Mouse (Mus musculus) spleen, postnatal 14 days (tissue): ENCODE results near the gene Lhx5.

Experiments used
- DNase-seq, 2 experiments: peaks; one replicate each; pipeline ENCODE4 v3.0.0; 2021 to 2022; ENCODE audit warnings: low spot score in 2 of 2

Gene Lhx5

GRCm38 (mm10) chr5:120431649-120432485, at the start of gene Lhx5:
Lhx5 (plus strand) TSS chr5:120431699.
- no peak for DNase-seq

GRCm38 (mm10) chr5:120386361-120386760, 45.1 kb upstream of the Lhx5 start:
- DNase-seq = no peak

GRCm38 (mm10) chr5:120388765-120389164, 42.7 kb upstream of the Lhx5 start:
- no peak for DNase-seq

- DNase-seq = no peak
Observed at GRCm38 (mm10) chr5:120389973-120390372, 41.5 kb upstream of the Lhx5 start.

GRCm38 (mm10) chr5:120393871-120394667, 37.4 kb upstream of the Lhx5 start:
- no peak for DNase-seq

GRCm38 (mm10) chr5:120397988-120398387, 33.5 kb upstream of the Lhx5 start:
- no peak for DNase-seq

GRCm38 (mm10) chr5:120404831-120405591, 26.5 kb upstream of the Lhx5 start:
- DNase-seq = no peak

- no peak for DNase-seq
Observed at GRCm38 (mm10) chr5:120408933-120409332, 22.6 kb upstream of the Lhx5 start.

- no peak for DNase-seq
Observed at GRCm38 (mm10) chr5:120409385-120410378, 21.8 kb upstream of the Lhx5 start.

- no peak for DNase-seq
Observed at GRCm38 (mm10) chr5:120413436-120413835, 18.1 kb upstream of the Lhx5 start.

GRCm38 (mm10) chr5:120420106-120420505, 11.4 kb upstream of the Lhx5 start:
- DNase-seq = no peak

GRCm38 (mm10) chr5:120424039-120424438, 7.5 kb upstream of the Lhx5 start:
- peak in 1 of 2 experiments; percentile 21 for DNase-seq

- no peak for DNase-seq
Observed at GRCm38 (mm10) chr5:120424657-120425056, 6.8 kb upstream of the Lhx5 start.

- DNase-seq = no peak
Observed at GRCm38 (mm10) chr5:120425711-120426110, 5.8 kb upstream of the Lhx5 start.

GRCm38 (mm10) chr5:120426572-120426971, 4.9 kb upstream of the Lhx5 start:
- DNase-seq = no peak

- DNase-seq = no peak
Observed at GRCm38 (mm10) chr5:120427451-120427938, 4.0 kb upstream of the Lhx5 start.

GRCm38 (mm10) chr5:120428189-120428838, 3.2 kb upstream of the Lhx5 start:
- no peak for DNase-seq

- no peak for DNase-seq
Observed at GRCm38 (mm10) chr5:120428990-120429389, 2.5 kb upstream of the Lhx5 start.

- DNase-seq = no peak
Observed at GRCm38 (mm10) chr5:120429692-120430091, 1.8 kb upstream of the Lhx5 start.

GRCm38 (mm10) chr5:120431001-120431583, 407 bp upstream of the Lhx5 start:
- DNase-seq = no peak
